Mouse (Mus musculus): ENCODE data around the gene Pspn.

GRCm38 (mm10) chr17:57027471-57027870 lies 27.7 kb upstream of the Pspn start:
- TF ChIP-seq CTCF (IDR thresholded peaks at IDR 0.05 in 2 of 3, conservative IDR thresholded peaks at IDR 0.05 in 1 of 3; ENCODE audit: control insufficient read depth in 1 of 3, insufficient read depth in 1 of 3, low read depth in 2 of 3, low read length in 3 of 3, poor library complexity in 1 of 3, severe bottlenecking in 1 of 3) = no peak
- no peak for TF ChIP-seq GATA1 (IDR thresholded peaks at IDR 0.05; ENCODE audit: low read depth, low read length)
- no peak for TF ChIP-seq MEF2A (IDR thresholded peaks at IDR 0.05; ENCODE audit: extremely low read depth, insufficient replicate concordance, low read depth, low read length, poor library complexity, severe bottlenecking)
- no peak for TF ChIP-seq ETS1 (IDR thresholded peaks at IDR 0.05; ENCODE audit: low read depth, low read length)
- no peak for TF ChIP-seq EP300 (IDR thresholded peaks at IDR 0.05; ENCODE audit: low read depth in 1 of 2, low read length in 2 of 2)
- TF ChIP-seq USF2 (IDR thresholded peaks at IDR 0.05; ENCODE audit: borderline replicate concordance in 1 of 2, insufficient read depth in 1 of 2, low read depth in 1 of 2, low read length in 2 of 2) = no peak
- TF ChIP-seq CHD2 (IDR thresholded peaks at IDR 0.05; ENCODE audit: low read length) = no peak
- no peak for TF ChIP-seq HCFC1 (IDR thresholded peaks at IDR 0.05; ENCODE audit: low read depth, low read length)
